Mouse (Mus musculus): ENCODE data around the gene Alb. TPM values are rescaled to one million over a fixed set of nuclear protein-coding genes. Genes with fewer than 3 reads are reported as not detected.

The Alb gene
- polyA plus RNA-seq, 1 experiment from 2014 or later, result 16,843 TPM

GRCm38 (mm10) chr5:90509828-90510592, 49.3 kb downstream of the Alb start:
- ATAC-seq, result peak; percentile 24
- H3K9ac ChIP-seq (replicated peaks), result no peak overlapping the region

DNA sequence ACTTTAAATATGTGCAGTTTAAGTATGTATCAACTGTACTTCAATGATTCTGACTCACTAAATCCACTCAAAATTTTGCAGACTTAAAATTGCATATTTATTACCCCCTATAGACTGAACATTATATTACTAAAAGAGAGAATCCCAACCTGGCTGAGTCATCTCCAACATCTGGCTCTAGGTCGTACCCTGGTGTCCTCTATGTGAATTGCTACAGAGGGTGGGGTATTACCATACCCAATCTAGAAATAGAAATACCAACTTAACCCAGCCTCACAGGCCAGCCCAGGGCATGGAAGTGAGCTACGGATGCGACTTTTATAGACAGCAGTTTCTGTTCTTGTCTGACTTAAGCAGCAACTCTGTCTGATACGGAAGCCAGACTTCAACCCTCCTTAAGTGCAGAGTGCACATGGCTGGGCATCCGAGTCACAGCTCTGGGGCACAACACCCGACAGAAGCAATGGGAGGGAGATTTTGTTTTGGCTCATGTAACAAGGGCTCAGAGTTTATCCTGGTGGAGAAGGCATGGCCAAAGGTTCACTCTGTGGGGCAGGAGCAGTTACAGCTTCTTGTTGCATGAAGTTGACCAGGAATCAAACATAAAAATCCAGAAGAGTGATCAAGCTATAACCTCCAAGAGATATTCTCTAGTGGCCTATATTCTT, 51.7 kb downstream of the Alb start:
- Histone ChIP-seq H3K4me2 (ENCODE audit: low read depth, low read length) (no peak overlapping the region), H3K27ac (ENCODE audit: low read depth) (no peak overlapping the region), H3K9me3 (ENCODE audit: low read length) (no peaks in the 10 kb centered on the region), H3K4me1 (ENCODE audit: insufficient read depth) (no peaks in the 10 kb centered on the region), H3K27me3 (ENCODE audit: insufficient read depth, low read length) (no peaks in the 10 kb centered on the region), H3K9ac (replicated peaks) (no peak overlapping the region), H3K4me3 (ENCODE audit: low read depth, low read length) (no peak overlapping the region), H3K36me3 (replicated peaks; ENCODE audit: insufficient read depth, low read length) (no peaks in the 10 kb centered on the region)
- TF ChIP-seq CTCF (IDR thresholded peaks at IDR 0.05; ENCODE audit: low read depth) (peak; percentile 13; the same call in 1 of the 2 replicates), EP300 (IDR thresholded peaks at IDR 0.05; ENCODE audit: low read depth) (no peak)
- no peak for DNase-seq
- ATAC-seq, result no peak
- 62% methylated on average over 6 of the region's 6 CpGs for WGBS (ENCODE audit: insufficient replicate concordance)

More at GRCm38 (mm10) chr5:90509828-90510592, 49.3 kb downstream of the Alb start:
- Histone ChIP-seq H3K36me3 (replicated peaks; ENCODE audit: insufficient read depth, low read length) (peaks cover under 1% of the 10 kb centered on the region; the same call in 1 of the 2 replicates), H3K27ac (ENCODE audit: low read depth) (0 out of 2 replicates have a peak overlapping the region, but pooled peaks have one; percentile 4), H3K9me3 (ENCODE audit: low read length) (no peaks in the 10 kb centered on the region), H3K4me1 (ENCODE audit: insufficient read depth) (no peaks in the 10 kb centered on the region), H3K4me2 (ENCODE audit: low read depth, low read length) (no peak overlapping the region), H3K27me3 (ENCODE audit: insufficient read depth, low read length) (no peaks in the 10 kb centered on the region), H3K4me3 (ENCODE audit: low read depth, low read length) (no peak overlapping the region)
- no peak for TF ChIP-seq EP300 (IDR thresholded peaks at IDR 0.05; ENCODE audit: low read depth)
- TF ChIP-seq CTCF (IDR thresholded peaks at IDR 0.05; ENCODE audit: low read depth), result no peak
- DNase-seq, result no peak
- 64% methylated on average over 5 of the region's 5 CpGs for WGBS (ENCODE audit: insufficient replicate concordance)

GRCm38 (mm10) chr5:90515561-90515960, 54.9 kb downstream of the Alb start:
- TF ChIP-seq EP300 (IDR thresholded peaks at IDR 0.05; ENCODE audit: low read depth), result no peak
- TF ChIP-seq CTCF (IDR thresholded peaks at IDR 0.05; ENCODE audit: low read depth), result no peak
- 77% methylated on average over 6 of the region's 6 CpGs for WGBS (ENCODE audit: insufficient replicate concordance)
- Histone ChIP-seq H3K4me1 (ENCODE audit: insufficient read depth) (no peaks in the 10 kb centered on the region), H3K4me2 (ENCODE audit: low read depth, low read length) (no peak overlapping the region), H3K36me3 (replicated peaks; ENCODE audit: insufficient read depth, low read length) (no peaks in the 10 kb centered on the region), H3K27ac (ENCODE audit: low read depth) (no peak overlapping the region), H3K9ac (replicated peaks) (no peak overlapping the region), H3K9me3 (ENCODE audit: low read length) (no peaks in the 10 kb centered on the region), H3K4me3 (ENCODE audit: low read depth, low read length) (no peak overlapping the region), H3K27me3 (ENCODE audit: insufficient read depth, low read length) (no peaks in the 10 kb centered on the region)
- DNase-seq, result no peak
- ATAC-seq, result no peak

- Histone ChIP-seq H3K27me3 (ENCODE audit: insufficient read depth, low read length) (no peaks in the 10 kb centered on the region), H3K27ac (ENCODE audit: low read depth) (peak within 1 kb of the TSS; percentile 23; the same call in 1 of the 2 replicates), H3K9ac (replicated peaks) (no peak within 1 kb of the TSS), H3K36me3 (replicated peaks; ENCODE audit: insufficient read depth, low read length) (no peaks in the 10 kb centered on the region), H3K4me3 (ENCODE audit: low read depth, low read length) (0 out of 2 replicates have a peak within 1 kb of the TSS, but pooled peaks have one; percentile 9), H3K4me1 (ENCODE audit: insufficient read depth) (no peaks in the 10 kb centered on the region), H3K4me2 (ENCODE audit: low read depth, low read length) (peak within 1 kb of the TSS; percentile 46), H3K9me3 (ENCODE audit: low read length) (no peaks in the 10 kb centered on the region)
- DNase-seq (no peak), ATAC-seq (peak; percentile 8; the same call in 1 of the 2 replicates)
- TF ChIP-seq CTCF (IDR thresholded peaks at IDR 0.05; ENCODE audit: low read depth) (no peak), EP300 (IDR thresholded peaks at IDR 0.05; ENCODE audit: low read depth) (no peak)
- WGBS (ENCODE audit: insufficient replicate concordance), result 54% methylated on average over 6 of the region's 6 CpGs
These were observed 57.8 kb downstream of the Alb start, which contains the start of gene Afm for GRCm38 (mm10) chr5:90518356-90519100. Afm (plus strand) TSS chr5:90518932.

Other genes starting within 250 kb of the Alb start
- gene Cox18, start 236.9 kb upstream of the Alb start, polyA plus RNA-seq (2015; fragmentation: Nextera tagmentation; extraction: Ambion mirVana), result 12.1 and 13.2 TPM in 2 replicates
- 9.3 and 10.8 TPM in 2 replicates for gene Ankrd17, start 94.3 kb upstream of the Alb start, polyA plus RNA-seq (2015; fragmentation: Nextera tagmentation; extraction: Ambion mirVana)
- 2.4 and 2.8 TPM in 2 replicates for gene Gm9958, start 93.7 kb upstream of the Alb start, polyA plus RNA-seq (2015; fragmentation: Nextera tagmentation; extraction: Ambion mirVana)
- 11,303 and 11,922 TPM in 2 replicates for gene Afp, start 29.8 kb downstream of the Alb start, polyA plus RNA-seq (2015; fragmentation: Nextera tagmentation; extraction: Ambion mirVana)
- 54.6 and 56.0 TPM in 2 replicates for gene Afm, start 58.0 kb downstream of the Alb start, polyA plus RNA-seq (2015; fragmentation: Nextera tagmentation; extraction: Ambion mirVana)
- gene 5830473C10Rik, start 100.2 kb downstream of the Alb start, polyA plus RNA-seq (2015; fragmentation: Nextera tagmentation; extraction: Ambion mirVana), result 9.4 and 10.0 TPM in 2 replicates
- 7.1 and 7.9 TPM in 2 replicates for gene Rassf6, start 179.8 kb downstream of the Alb start, polyA plus RNA-seq (2015; fragmentation: Nextera tagmentation; extraction: Ambion mirVana)

Measured in liver, postnatal 0 days (tissue).